Mouse (Mus musculus) cerebellum, adult 9-10 months (tissue): ENCODE results near the gene Psmg4.

Experiments used
- DNase-seq: peaks from one replicate; pipeline ENCODE4 v3.0.0; 2022

The Psmg4 gene

DNA sequence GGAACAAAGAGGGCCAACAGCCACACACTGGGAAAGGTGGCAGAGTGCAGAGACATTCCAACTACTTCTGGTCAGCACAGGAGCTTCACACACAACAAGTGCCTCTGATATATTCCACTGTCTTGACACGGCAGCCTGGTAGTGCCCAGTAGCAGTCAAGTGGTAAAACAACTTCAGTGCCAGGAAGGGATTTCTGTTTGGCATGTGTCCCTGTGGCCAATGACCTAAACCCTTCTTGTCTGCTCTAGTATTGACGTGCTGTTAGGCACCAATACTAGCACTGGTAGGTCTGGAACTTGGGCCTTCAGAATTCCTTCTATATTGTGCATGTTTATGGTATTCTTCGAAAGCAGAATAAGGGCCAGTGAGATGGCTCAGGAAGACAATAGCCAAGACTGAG, 42.5 kb downstream of the Psmg4 start:
- no peak for DNase-seq

DNA sequence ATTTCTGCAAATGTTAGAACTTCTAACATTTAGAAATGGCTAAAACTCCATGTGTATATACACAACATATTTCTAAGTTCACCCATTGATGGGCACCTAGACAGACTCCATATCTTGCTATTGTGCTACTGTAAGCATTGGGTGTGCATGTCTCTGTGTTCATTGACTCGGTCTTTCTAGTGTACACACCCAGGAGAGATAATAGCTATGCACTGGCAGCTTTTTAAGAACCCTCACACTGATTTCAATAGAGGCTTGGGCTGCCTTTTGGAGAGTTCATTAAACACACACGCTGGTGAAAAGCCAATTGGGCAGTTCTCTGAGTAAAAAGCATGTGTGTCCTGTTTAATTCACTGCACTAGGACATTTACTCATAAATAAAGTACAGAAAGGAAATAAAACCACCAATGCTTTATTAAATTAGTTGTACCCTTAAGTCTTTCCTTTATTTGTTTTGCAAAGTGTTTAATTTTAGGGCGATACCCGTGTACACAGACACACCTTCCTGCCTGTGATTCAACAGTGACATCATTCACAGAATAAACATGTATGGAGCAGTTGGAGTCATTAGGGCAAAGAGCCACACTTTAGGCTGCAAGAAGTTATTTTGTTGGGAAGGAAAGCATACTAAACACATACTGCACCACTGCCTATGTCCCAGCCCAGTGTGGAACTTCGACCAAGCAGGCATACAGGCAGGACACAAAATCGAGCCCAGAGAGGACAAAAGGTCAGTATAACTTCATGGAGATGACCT, 45.1 kb downstream of the Psmg4 start:
- DNase-seq = no peak

DNA sequence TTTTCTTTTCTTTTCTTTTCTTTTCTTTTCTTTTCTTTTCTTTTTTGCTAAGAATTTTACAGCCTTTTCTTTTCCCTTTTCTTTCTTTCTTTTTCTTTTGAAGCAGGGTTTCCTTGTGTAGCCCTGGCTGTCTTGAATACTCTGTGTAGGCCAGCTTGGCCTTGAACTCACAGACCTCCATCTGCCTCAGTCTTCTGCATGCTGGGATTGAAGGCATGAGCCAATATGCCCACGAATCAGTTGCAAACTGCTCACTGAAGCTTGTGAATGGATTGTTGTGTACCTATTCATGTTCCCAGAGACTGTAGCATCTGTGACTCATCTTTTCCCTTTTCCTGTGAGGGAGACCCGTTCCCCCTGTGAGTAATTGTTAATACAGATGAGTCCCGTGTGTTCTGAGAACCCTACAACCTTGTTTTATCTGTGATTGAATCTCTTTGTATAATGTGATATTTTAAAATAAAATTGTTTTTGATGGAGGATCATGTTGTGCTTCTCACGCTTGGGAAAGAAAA, 48.6 kb downstream of the Psmg4 start:
- no peak for DNase-seq

DNA sequence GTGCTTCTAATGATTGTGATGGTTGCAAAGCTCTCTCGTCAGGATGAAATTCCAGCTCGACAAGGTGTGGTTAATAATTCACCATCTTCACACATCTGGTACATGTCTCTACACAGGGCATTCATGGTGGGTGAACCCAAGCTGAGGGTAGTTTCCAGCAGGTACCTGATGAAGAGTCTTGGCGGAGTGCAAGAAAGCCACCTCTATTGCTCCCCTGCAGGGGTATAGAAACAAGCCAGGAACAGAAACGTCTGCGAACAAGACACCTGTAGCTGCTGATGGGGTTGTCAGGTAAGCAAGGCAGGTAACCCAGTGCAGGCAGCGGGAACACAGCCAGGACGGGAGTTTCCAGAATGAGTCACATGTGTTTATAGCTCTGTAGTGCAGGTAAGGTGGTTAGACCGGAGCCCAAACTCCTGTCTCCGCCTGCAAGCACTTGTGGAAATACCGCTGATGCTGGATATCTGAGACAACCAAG, 50.0 kb downstream of the Psmg4 start:
- no peak for DNase-seq

DNA sequence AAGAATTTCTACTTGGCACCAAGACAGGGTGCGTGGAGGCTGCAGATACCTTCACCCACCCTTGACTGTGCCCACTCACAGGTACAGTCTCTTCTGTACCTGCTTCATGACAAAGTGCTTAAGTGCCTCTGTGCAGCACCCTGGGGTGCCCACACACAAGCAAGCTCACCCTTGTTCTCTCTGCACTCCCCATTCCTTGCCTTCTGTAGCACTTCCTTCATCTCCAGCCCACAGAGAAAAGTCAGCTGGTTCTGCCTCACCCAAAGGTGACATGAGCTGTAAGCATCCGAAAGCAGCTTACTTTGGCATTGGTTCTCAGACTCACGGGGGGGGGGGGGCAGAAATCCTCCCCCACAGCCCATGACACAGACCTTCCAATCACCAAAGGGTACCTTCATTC, 52.1 kb downstream of the Psmg4 start:
- DNase-seq = no peak

DNA sequence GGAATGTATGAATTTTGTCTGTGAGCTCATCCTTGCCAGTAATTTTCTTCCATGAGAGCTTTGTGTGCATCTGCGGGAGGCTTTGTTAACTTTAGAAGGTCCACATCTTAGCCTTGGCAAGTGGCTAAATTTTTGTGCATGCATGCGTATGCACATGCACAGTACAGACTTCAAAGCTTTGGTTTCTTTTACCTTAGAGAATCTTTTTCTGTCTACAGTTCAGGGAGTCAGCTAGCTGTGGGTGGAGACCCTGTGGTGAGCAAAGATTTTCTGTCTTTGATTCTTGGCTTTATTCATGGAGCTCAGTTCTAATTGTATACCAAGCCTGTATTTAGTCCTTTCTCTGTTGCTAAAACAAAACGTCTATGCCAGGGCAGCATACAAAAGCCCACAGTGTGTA, 56.0 kb downstream of the Psmg4 start:
- no peak for DNase-seq

DNA sequence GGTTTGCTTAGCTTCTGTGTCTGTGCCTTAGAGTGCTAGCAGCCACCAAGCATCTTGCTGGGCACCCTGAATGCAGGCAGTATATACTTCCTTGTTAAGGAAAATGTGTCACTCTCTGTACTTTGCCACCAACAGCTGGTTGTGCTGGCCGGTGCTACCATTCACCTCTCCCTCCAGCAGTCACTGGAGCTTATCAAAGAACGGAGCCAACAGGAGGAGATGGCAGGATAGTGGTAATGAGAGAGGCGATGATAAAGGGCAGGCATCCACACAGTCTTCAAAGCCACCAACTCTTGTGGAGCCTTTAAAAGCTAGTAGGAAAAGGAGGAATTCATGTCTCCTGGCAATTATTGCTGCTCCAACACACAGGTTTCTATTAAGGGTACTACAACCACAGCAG, 57.0 kb downstream of the Psmg4 start:
- DNase-seq = no peak

DNA sequence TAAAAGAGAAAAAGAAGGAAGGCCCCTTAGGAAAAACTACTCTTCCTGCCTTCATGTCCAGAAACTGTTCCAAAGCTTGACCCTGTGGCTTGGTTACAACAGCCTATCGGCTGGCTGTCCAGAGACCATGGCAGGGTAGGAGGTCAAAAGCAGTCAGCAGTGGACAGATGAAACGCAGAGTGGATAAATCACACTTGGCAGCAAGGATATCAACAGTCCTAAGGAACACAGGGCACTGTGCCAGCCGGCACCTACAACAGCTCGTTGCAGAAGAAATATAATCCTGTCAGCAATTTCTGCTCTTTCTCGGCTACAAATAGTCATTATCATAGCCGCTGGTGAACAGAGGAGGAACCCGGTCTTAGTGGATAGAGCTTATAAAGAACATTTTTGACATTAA, 60.2 kb downstream of the Psmg4 start:
- DNase-seq = peak; percentile 77

DNA sequence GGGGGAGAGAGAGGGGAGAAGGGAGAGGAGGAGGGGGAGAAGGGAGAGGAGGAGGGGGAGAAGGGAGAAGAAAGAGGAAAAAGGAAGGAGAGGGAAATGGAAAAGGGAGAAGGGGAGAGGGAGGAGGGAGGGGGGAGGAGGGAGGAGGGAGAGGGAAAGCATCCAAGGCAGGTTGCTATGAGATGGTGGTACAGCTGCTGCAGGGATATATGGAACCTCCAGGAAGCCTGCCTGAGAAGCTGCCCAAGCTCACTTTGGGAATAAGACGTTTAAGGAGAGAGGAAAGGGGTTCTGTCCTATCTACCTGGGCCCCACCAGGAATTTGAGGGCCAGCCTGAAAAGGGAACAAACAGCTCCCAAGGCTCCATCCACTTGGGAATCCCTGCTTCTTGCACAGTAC, 64.2 kb downstream of the Psmg4 start:
- DNase-seq = no peak
